In genomic region chr16:55838510-55839474, GRCm38 (mm10) we compare ENCODE assay signal across 8 mouse cellular contexts. TPM values are rescaled to one million over a fixed set of nuclear protein-coding genes. Genes with fewer than 3 reads are reported as not detected.
DNase-seq lines count a peak whose midpoint lies in the region; ATAC-seq lines count a peak whose summit lies in the region.

Nfkbiz (minus strand) TSS chr16:55838899.

- ATAC-seq in activated CD4-positive, CD25-positive, alpha-beta regulatory T cell, adult 4 months = peak; percentile 67
- ATAC-seq in hindbrain, embryonic 16.5 days = peak; percentile 96
- ATAC-seq in megakaryocyte progenitor cell, adult 5-6 weeks (replicated peaks; ENCODE audit: poor library complexity) = peak; percentile 81

- peak within 1 kb of the TSS; percentile 74 for H3K9ac ChIP-seq in hindbrain, embryonic 16.5 days (ENCODE audit: low read depth, low read length)

- H3K9me3 ChIP-seq in hindbrain, embryonic 16.5 days (ENCODE audit: control insufficient read depth, low read length) = no peaks in the 10 kb centered on the region

- no peaks in the 10 kb centered on the region for H3K27me3 ChIP-seq in hindbrain, embryonic 16.5 days (replicated peaks; ENCODE audit: control insufficient read depth, insufficient read depth, low read length)

- intact Hi-C loops in left cerebral cortex, postnatal 10 days (cut with DNase I) = no loop called here

- H3K27ac ChIP-seq in hindbrain, embryonic 16.5 days (ENCODE audit: low read depth, low read length) = peak within 1 kb of the TSS; percentile 81

- DNase-seq in cerebellum, postnatal 36 days = peak; percentile 89 to 91
- DNase-seq in gastrocnemius, adult 18-20 months (ENCODE audit: low spot score) = peak; percentile 92
- peak; percentile 61 to 88 for DNase-seq in left cerebral cortex, postnatal 10 days (ENCODE audit: extremely low spot score in 1 of 2, low spot score in 2 of 2)
- peak; percentile 80 to 82 for DNase-seq in right cerebral cortex, postnatal 10 days (ENCODE audit: low spot score in 2 of 2)
- peak; percentile 82 for DNase-seq in urinary bladder, postnatal 25 days (ENCODE audit: low spot score)

- H3K4me2 ChIP-seq in hindbrain, embryonic 16.5 days (ENCODE audit: low read length) = peak within 1 kb of the TSS; percentile 79

- WGBS in hindbrain, embryonic 16.5 days = under 1% methylated on average over 40 of the region's 40 CpGs

- peak within 1 kb of the TSS; percentile 65 for H3K4me3 ChIP-seq in hindbrain, embryonic 16.5 days (ENCODE audit: low read length)

- no peaks in the 10 kb centered on the region for H3K4me1 ChIP-seq in hindbrain, embryonic 16.5 days (ENCODE audit: control insufficient read depth, insufficient read depth, low read depth, low read length)

- H3K36me3 ChIP-seq in hindbrain, embryonic 16.5 days (ENCODE audit: control insufficient read depth, insufficient read depth, low read length) = peaks cover 1% of the 10 kb centered on the region

RNA-seq across cellular contexts. Expression of gene Nfkbiz, which starts in this region (rescaled TPM):
- 10 to 100 TPM; 28.6 to 30.5 TPM for polyA plus RNA-seq in activated CD4-positive, CD25-positive, alpha-beta regulatory T cell, adult 4 months (2017; shearing (Covaris generic))
- total RNA-seq in gastrocnemius, adult 18-20 months (2021) = 1 to 10 TPM in 1 of 2 experiments, under 1 TPM in 1; 0.75 to 1.3 TPM
- polyA plus RNA-seq in hindbrain, embryonic 16.5 days (2015; fragmentation: Nextera tagmentation; extraction: Ambion mirVana) = 1.6 and 1.8 TPM in 2 replicates
- 1 to 10 TPM; 2.6 to 2.8 TPM for total RNA-seq in left cerebral cortex, postnatal 10 days (2021)
- 12.3 and 24.5 TPM in 2 replicates for total RNA-seq in megakaryocyte progenitor cell, adult 5-6 weeks (2015)
- total RNA-seq in megakaryocyte progenitor cell, adult 5-6 weeks (2017) = 8.0 and 13.7 TPM in 2 replicates

Comparison
In these comparisons a context has a peak if more than half of its experiments do, and no peak if none do; other contexts are left out.
1. Peak in every context shown above with its lines: DNase-seq, ATAC-seq, H3K4me3 ChIP-seq and H3K27ac ChIP-seq.
2. RNA of gene Nfkbiz (polyA plus RNA-seq): 28.6 to 30.5 TPM in activated CD4-positive, CD25-positive, alpha-beta regulatory T cell, adult 4 months; 1.6 to 1.8 TPM in hindbrain, embryonic 16.5 days; every median in the first group is over 10 times any median in the second.